Mouse (Mus musculus): ENCODE measurements around the gene Tmod4. TPM values are rescaled to one million over a fixed set of nuclear protein-coding genes. Genes with fewer than 3 reads are reported as not detected.
"Not testable (repeated sequence)": the region's sequence is repeated elsewhere in the genome, so short reads cannot be mapped to it uniquely, and the experiment has no call there.

Gene Tmod4
- polyA plus RNA-seq, 1 experiment from 2014 or later = 0.82 TPM

- 62% methylated on average over 6 of the region's 6 CpGs for WGBS
Measured at GRCm38 (mm10) chr3:95121580-95121979, 2.7 kb upstream of the Tmod4 start.

GRCm38 (mm10) chr3:95124972-95125371 is 696 bp downstream of the Tmod4 start:
- 11% methylated on average over 5 of the region's 5 CpGs for WGBS
- ATAC-seq (ENCODE audit: extremely low read depth, insufficient number of reproducible peaks, low FRiP score, low TSS enrichment) = no peak
- no peaks in the 10 kb centered on the region for H3K27me3 ChIP-seq (replicated peaks)
- peak overlapping the region; percentile 34 for H3K4me2 ChIP-seq
- no peaks in the 10 kb centered on the region for H3K9me3 ChIP-seq
- peaks cover 19% of the 10 kb centered on the region for H3K4me1 ChIP-seq
- H3K9ac ChIP-seq = 0 out of 2 replicates have a peak overlapping the region, but pooled peaks have one; percentile 33
- peak overlapping the region; percentile 67 for H3K27ac ChIP-seq (replicated peaks)
- H3K4me3 ChIP-seq = no peak overlapping the region
- peaks cover 45% of the 10 kb centered on the region for H3K36me3 ChIP-seq

More at GRCm38 (mm10) chr3:95121580-95121979, 2.7 kb upstream of the Tmod4 start:
- Histone ChIP-seq H3K27me3 (replicated peaks) (no peaks in the 10 kb centered on the region), H3K4me3 (no peak overlapping the region), H3K4me1 (peaks cover 19% of the 10 kb centered on the region), H3K9ac (no peak overlapping the region), H3K4me2 (no peak overlapping the region), H3K27ac (replicated peaks) (peak overlapping the region; percentile 80), H3K36me3 (peaks cover 68% of the 10 kb centered on the region), H3K9me3 (no peaks in the 10 kb centered on the region)
- peak; percentile 52; the same call in 1 of the 2 replicates for ATAC-seq (ENCODE audit: extremely low read depth, insufficient number of reproducible peaks, low FRiP score, low TSS enrichment)

- H3K9ac ChIP-seq = no peak overlapping the region
- H3K27ac ChIP-seq (replicated peaks) = no peak overlapping the region
- H3K4me2 ChIP-seq = no peak overlapping the region
- H3K9me3 ChIP-seq = no peaks in the 10 kb centered on the region
- H3K36me3 ChIP-seq = peaks cover 36% of the 10 kb centered on the region
- no peak overlapping the region for H3K4me3 ChIP-seq
- H3K4me1 ChIP-seq = peaks cover 23% of the 10 kb centered on the region
- no peaks in the 10 kb centered on the region for H3K27me3 ChIP-seq (replicated peaks)
- ATAC-seq (ENCODE audit: extremely low read depth, insufficient number of reproducible peaks, low FRiP score, low TSS enrichment) = no peak
- WGBS = 47% methylated on average over 6 of the region's 6 CpGs
Measured at GRCm38 (mm10) chr3:95129226-95129651, 5.0 kb downstream of the Tmod4 start.

GRCm38 (mm10) chr3:95130081-95130480 is 5.8 kb downstream of the Tmod4 start:
- no peak overlapping the region for H3K4me2 ChIP-seq
- ATAC-seq (ENCODE audit: extremely low read depth, insufficient number of reproducible peaks, low FRiP score, low TSS enrichment) = no peak
- 78% methylated on average over 5 of the region's 5 CpGs for WGBS

GRCm38 (mm10) chr3:95132389-95132788 is 8.1 kb downstream of the Tmod4 start:
- H3K9me3 ChIP-seq; ATAC-seq (ENCODE audit: extremely low read depth, insufficient number of reproducible peaks, low FRiP score, low TSS enrichment); H3K27me3 ChIP-seq (replicated peaks); H3K9ac ChIP-seq; H3K27ac ChIP-seq (replicated peaks); H3K4me2 ChIP-seq: not testable (repeated sequence)
- Histone ChIP-seq H3K36me3 (peaks cover 36% of the 10 kb centered on the region), H3K4me3 (peak overlapping the region; percentile 73; the same call in 1 of the 2 replicates), H3K4me1 (peaks cover 22% of the 10 kb centered on the region)
- 77% methylated on average over 2 of the region's 2 CpGs for WGBS

More at GRCm38 (mm10) chr3:95130081-95130480, 5.8 kb downstream of the Tmod4 start:
- Histone ChIP-seq H3K4me3 (no peak overlapping the region), H3K9ac (no peak overlapping the region), H3K4me1 (peaks cover 18% of the 10 kb centered on the region), H3K27ac (replicated peaks) (no peak overlapping the region), H3K27me3 (replicated peaks) (no peaks in the 10 kb centered on the region), H3K9me3 (no peaks in the 10 kb centered on the region), H3K36me3 (peaks cover 36% of the 10 kb centered on the region)

GRCm38 (mm10) chr3:95133176-95133575 is 8.9 kb downstream of the Tmod4 start:
- Histone ChIP-seq H3K9ac (peak overlapping the region; percentile 90), H3K4me1 (peaks cover 22% of the 10 kb centered on the region), H3K27me3 (replicated peaks) (no peaks in the 10 kb centered on the region), H3K4me2 (peak overlapping the region; percentile 87), H3K4me3 (peak overlapping the region; percentile 73), H3K9me3 (no peaks in the 10 kb centered on the region), H3K27ac (replicated peaks) (peak overlapping the region; percentile 79), H3K36me3 (peaks cover 40% of the 10 kb centered on the region)
- no peak for ATAC-seq (ENCODE audit: extremely low read depth, insufficient number of reproducible peaks, low FRiP score, low TSS enrichment)
- 53% methylated on average over 11 of the region's 11 CpGs for WGBS

GRCm38 (mm10) chr3:95133680-95134101 is 9.4 kb downstream of the Tmod4 start, which contains the start of the genes Scnm1 and Lysmd1:
Scnm1 (minus strand) TSS chr3:95134011.
Lysmd1 (plus strand) TSS chr3:95134088.
- H3K27me3 ChIP-seq (replicated peaks) = no peaks in the 10 kb centered on the region
- peak within 1 kb of the TSS; percentile 90 for H3K9ac ChIP-seq
- ATAC-seq (ENCODE audit: extremely low read depth, insufficient number of reproducible peaks, low FRiP score, low TSS enrichment) = peak; percentile 70; the same call in 1 of the 2 replicates
- H3K9me3 ChIP-seq = no peaks in the 10 kb centered on the region
- peaks cover 40% of the 10 kb centered on the region for H3K36me3 ChIP-seq
- H3K4me2 ChIP-seq = peak within 1 kb of the TSS; percentile 87
- peak within 1 kb of the TSS; percentile 73 for H3K4me3 ChIP-seq
- peak within 1 kb of the TSS; percentile 79 for H3K27ac ChIP-seq (replicated peaks)
- 0% methylated on average over 20 of the region's 20 CpGs for WGBS
- peaks cover 22% of the 10 kb centered on the region for H3K4me1 ChIP-seq

- WGBS = no CpG with 5 or more reads among the region's 12 CpGs
- not testable (repeated sequence) for H3K9me3 ChIP-seq; ATAC-seq (ENCODE audit: extremely low read depth, insufficient number of reproducible peaks, low FRiP score, low TSS enrichment); H3K4me2 ChIP-seq; H3K9ac ChIP-seq; H3K27ac ChIP-seq (replicated peaks); H3K27me3 ChIP-seq (replicated peaks)
- Histone ChIP-seq H3K4me3 (peak overlapping the region; percentile 73), H3K4me1 (peaks cover 22% of the 10 kb centered on the region), H3K36me3 (peaks cover 37% of the 10 kb centered on the region)
Measured at GRCm38 (mm10) chr3:95134133-95134532, 9.9 kb downstream of the Tmod4 start.

GRCm38 (mm10) chr3:95135023-95135422 is 10.7 kb downstream of the Tmod4 start:
- H3K27me3 ChIP-seq (replicated peaks) = no peaks in the 10 kb centered on the region
- no peak for ATAC-seq (ENCODE audit: extremely low read depth, insufficient number of reproducible peaks, low FRiP score, low TSS enrichment)
- peaks cover 22% of the 10 kb centered on the region for H3K4me1 ChIP-seq
- 12% methylated on average over 6 of the region's 6 CpGs for WGBS
- peak overlapping the region; percentile 49 for H3K4me3 ChIP-seq
- peak overlapping the region; percentile 68 for H3K9ac ChIP-seq
- no peak overlapping the region for H3K27ac ChIP-seq (replicated peaks)
- H3K4me2 ChIP-seq = peak overlapping the region; percentile 71
- no peaks in the 10 kb centered on the region for H3K9me3 ChIP-seq
- peaks cover 35% of the 10 kb centered on the region for H3K36me3 ChIP-seq

GRCm38 (mm10) chr3:95135433-95136052 is 11.3 kb downstream of the Tmod4 start:
- Histone ChIP-seq H3K4me3 (peak overlapping the region; percentile 49), H3K9ac (peak overlapping the region; percentile 68; the same call in 1 of the 2 replicates), H3K4me2 (peak overlapping the region; percentile 71), H3K9me3 (no peaks in the 10 kb centered on the region), H3K36me3 (peaks cover 36% of the 10 kb centered on the region), H3K27ac (replicated peaks) (no peak overlapping the region), H3K27me3 (replicated peaks) (no peaks in the 10 kb centered on the region), H3K4me1 (peaks cover 22% of the 10 kb centered on the region)
- no peak for ATAC-seq (ENCODE audit: extremely low read depth, insufficient number of reproducible peaks, low FRiP score, low TSS enrichment)
- WGBS = 72% methylated on average over 7 of the region's 7 CpGs

- H3K4me3 ChIP-seq = no peak overlapping the region
- no peak overlapping the region for H3K27ac ChIP-seq (replicated peaks)
- WGBS = 86% methylated on average over 3 of the region's 3 CpGs
- H3K9me3 ChIP-seq = no peaks in the 10 kb centered on the region
- H3K27me3 ChIP-seq (replicated peaks) = no peaks in the 10 kb centered on the region
- H3K4me2 ChIP-seq = no peak overlapping the region
- H3K36me3 ChIP-seq = peaks cover 32% of the 10 kb centered on the region
- ATAC-seq (ENCODE audit: extremely low read depth, insufficient number of reproducible peaks, low FRiP score, low TSS enrichment) = no peak
- H3K9ac ChIP-seq = no peak overlapping the region
- H3K4me1 ChIP-seq = peaks cover 22% of the 10 kb centered on the region
Measured at GRCm38 (mm10) chr3:95136336-95136735, 12.1 kb downstream of the Tmod4 start.

Data from heart, embryonic 13.5 days (tissue).